In the genomic region with DNA sequence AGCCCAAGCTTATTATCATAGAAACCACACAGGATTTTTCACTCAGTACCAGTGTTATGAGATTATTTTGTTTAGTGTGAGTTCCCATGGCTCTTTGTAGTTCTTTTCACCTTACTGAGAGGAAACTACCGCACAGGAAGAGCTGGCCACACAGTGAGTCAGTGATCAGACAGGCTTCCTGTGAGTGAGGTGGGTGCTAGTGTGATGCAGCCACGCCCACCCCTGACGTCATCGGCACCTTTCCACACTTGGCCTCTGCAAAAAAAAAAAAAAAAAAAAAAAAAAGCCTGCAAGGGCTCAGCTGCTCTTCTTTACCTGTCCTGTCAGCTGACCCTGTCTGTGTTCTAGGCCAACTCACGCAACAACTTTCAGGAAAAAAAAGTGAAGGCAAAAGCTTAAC, we compare ENCODE assay signal across 8 mouse cellular contexts. TPM values are rescaled to one million over a fixed set of nuclear protein-coding genes. Genes with fewer than 3 reads are reported as not detected.
DNase-seq lines count a peak whose midpoint lies in the region; ATAC-seq lines count a peak whose summit lies in the region.

No protein-coding gene starts in this region.

- H3K27ac ChIP-seq in heart, embryonic 10.5 days = no peak overlapping the region
- H3K27ac ChIP-seq in intestine, embryonic 15.5 days = no peak overlapping the region

- DNase-seq in heart, adult 11 months = peak; percentile 92
- DNase-seq in heart, embryonic 10.5 days (ENCODE audit: low spot score) = no peak
- DNase-seq in c-Kit-negative CD71-positive TER-119-positive erythroid progenitor cells, embryonic 14.5 days (ENCODE audit: low read depth, low spot score) = peak; percentile 63
- peak; percentile 94 to 96 for DNase-seq in natural killer cell, adult 2 months (ENCODE audit: low spot score in 2 of 2)
- DNase-seq in cerebellum, postnatal 4 days (ENCODE audit: low spot score in 2 of 2) = no peak
- no peak for DNase-seq in neural tube, embryonic 10.5 days (ENCODE audit: extremely low spot score, low spot score)
- no peak for DNase-seq in layer of hippocampus, adult 9-11 months

- H3K4me1 ChIP-seq in heart, embryonic 10.5 days = no peaks in the 10 kb centered on the region
- H3K4me1 ChIP-seq in intestine, embryonic 15.5 days (replicated peaks) = no peaks in the 10 kb centered on the region

- no peaks in the 10 kb centered on the region for H3K9me3 ChIP-seq in heart, embryonic 10.5 days
- H3K9me3 ChIP-seq in intestine, embryonic 15.5 days = no peaks in the 10 kb centered on the region

- H3K4me2 ChIP-seq in intestine, embryonic 15.5 days (replicated peaks) = no peak overlapping the region

- no peaks in the 10 kb centered on the region for H3K27me3 ChIP-seq in heart, embryonic 10.5 days (ENCODE audit: insufficient read depth, poor library complexity, severe bottlenecking)
- no peaks in the 10 kb centered on the region for H3K27me3 ChIP-seq in intestine, embryonic 15.5 days (replicated peaks)

- H3K9ac ChIP-seq in intestine, embryonic 15.5 days = no peak overlapping the region

- peak; percentile 84 for ATAC-seq in intestine, embryonic 15.5 days

- no peak overlapping the region for H3K4me3 ChIP-seq in heart, embryonic 10.5 days
- no peak overlapping the region for H3K4me3 ChIP-seq in intestine, embryonic 15.5 days (replicated peaks)

- H3K36me3 ChIP-seq in heart, embryonic 10.5 days = no peaks in the 10 kb centered on the region
- H3K36me3 ChIP-seq in intestine, embryonic 15.5 days = no peaks in the 10 kb centered on the region

- 44% methylated on average over 5 of the region's 5 CpGs for whole genome bisulfite sequencing in heart, embryonic 10.5 days
- 41% methylated on average over 5 of the region's 5 CpGs for WGBS in intestine, embryonic 15.5 days

RNA-seq across cellular contexts. Expression of gene Fasl, which starts 21.6 kb away (rescaled TPM):
- not detected in 2 replicates for polyA plus RNA-seq in heart, embryonic 10.5 days (2016; fragmentation: Nextera tagmentation; extraction: Ambion mirVana)
- not detected in 2 replicates for polyA plus RNA-seq in intestine, embryonic 15.5 days (2015; fragmentation: Nextera tagmentation; extraction: Ambion mirVana)

Comparison
In these comparisons a context has a peak if more than half of its experiments do, and no peak if none do; other contexts are left out.
1. DNase-seq: peak in heart, adult 11 months (single experiment), c-Kit-negative CD71-positive TER-119-positive erythroid progenitor cells, embryonic 14.5 days (single experiment) and natural killer cell, adult 2 months (2 of 2); none in heart, embryonic 10.5 days (single experiment), cerebellum, postnatal 4 days (0 of 2), neural tube, embryonic 10.5 days (single experiment) and layer of hippocampus, adult 9-11 months (single experiment).